Mouse (Mus musculus) olfactory bulb, adult 2 months (tissue): ENCODE measurements around the gene 4933428G20Rik. TPM values are rescaled to one million over a fixed set of nuclear protein-coding genes. Genes with fewer than 3 reads are reported as not detected.

ENCODE experiments used
- H3K27ac ChIP-seq: fragments of 200-500 bp; 2 replicates; pipeline ENCODE4 v1.5.1; 2012; ENCODE audit warnings: low read depth, low read length; ENCODE audit not compliant: insufficient read depth
- H3K4me1 ChIP-seq: fragments of 200-500 bp; 2 replicates; pipeline ENCODE4 v1.6.1; 2012; ENCODE audit warnings: low read length; ENCODE audit not compliant: control insufficient read depth, insufficient read depth
- H3K4me3 ChIP-seq: fragments of 200-500 bp; 2 replicates; pipeline ENCODE4 v1.5.1; 2012; ENCODE audit warnings: mild to moderate bottlenecking, low read depth, low read length, moderate library complexity; ENCODE audit not compliant: insufficient read depth
- CTCF ChIP-seq: fragments of 200-500 bp; IDR thresholded peaks from 2 replicates; pipeline ENCODE4 v1.5.1; 2012; ENCODE audit warnings: low read depth, mild to moderate bottlenecking, low read length, moderate library complexity; ENCODE audit not compliant: insufficient read depth
- POLR2A ChIP-seq: fragments of 200-500 bp; IDR thresholded peaks from 2 replicates; pipeline ENCODE4 v1.6.1; 2012; ENCODE audit warnings: mild to moderate bottlenecking, low read depth, low read length, moderate library complexity; ENCODE audit not compliant: insufficient read depth
- WGBS: fragments of 180-500 bp; shearing (Covaris S2); methylation state at CpG from one replicate; pipeline ENCODE4 v1.1.7; 2018; 5-methylcytosine and 5-hydroxymethylcytosine counted together
- polyA plus RNA-seq: library from polyadenylated mRNA; stranded (reverse); fragments of >200 nt; gene quantifications from 2 replicates; pipeline ENCODE4 v1.2.4, GENCODE M21; 2012; ENCODE audit warnings: low replicate concordance; ENCODE audit not compliant: missing spikeins, insufficient read depth, insufficient read length

The 4933428G20Rik gene
- polyA plus RNA-seq, 1 experiment = not detected

DNA sequence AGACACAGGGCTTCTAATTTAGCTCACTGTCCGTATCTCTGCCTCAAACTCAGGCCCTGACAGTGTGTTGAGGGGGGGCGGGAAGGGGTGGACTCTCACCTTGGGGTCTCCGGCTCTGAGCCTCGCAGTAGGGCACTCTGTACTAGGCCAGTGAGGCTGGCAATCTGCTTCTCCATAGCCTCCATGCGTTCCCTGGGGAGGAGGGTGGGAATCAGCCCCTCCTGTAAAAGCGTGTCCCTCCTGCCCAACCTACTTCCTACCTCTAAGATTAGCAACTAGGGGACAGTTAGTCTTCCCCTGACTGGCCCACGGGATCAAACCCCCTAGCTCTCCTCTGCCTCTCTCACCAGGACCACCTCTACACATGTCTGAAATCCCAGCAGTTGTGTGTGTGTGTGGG, 33.5 kb upstream of the 4933428G20Rik start:
- Histone ChIP-seq H3K27ac (no peak overlapping the region), H3K4me1 (peaks cover 46% of the 10 kb centered on the region), H3K4me3 (no peak overlapping the region)
- WGBS = 78% methylated on average over 7 of the region's 7 CpGs
- TF ChIP-seq CTCF (no peak), POLR2A (no peak)

DNA sequence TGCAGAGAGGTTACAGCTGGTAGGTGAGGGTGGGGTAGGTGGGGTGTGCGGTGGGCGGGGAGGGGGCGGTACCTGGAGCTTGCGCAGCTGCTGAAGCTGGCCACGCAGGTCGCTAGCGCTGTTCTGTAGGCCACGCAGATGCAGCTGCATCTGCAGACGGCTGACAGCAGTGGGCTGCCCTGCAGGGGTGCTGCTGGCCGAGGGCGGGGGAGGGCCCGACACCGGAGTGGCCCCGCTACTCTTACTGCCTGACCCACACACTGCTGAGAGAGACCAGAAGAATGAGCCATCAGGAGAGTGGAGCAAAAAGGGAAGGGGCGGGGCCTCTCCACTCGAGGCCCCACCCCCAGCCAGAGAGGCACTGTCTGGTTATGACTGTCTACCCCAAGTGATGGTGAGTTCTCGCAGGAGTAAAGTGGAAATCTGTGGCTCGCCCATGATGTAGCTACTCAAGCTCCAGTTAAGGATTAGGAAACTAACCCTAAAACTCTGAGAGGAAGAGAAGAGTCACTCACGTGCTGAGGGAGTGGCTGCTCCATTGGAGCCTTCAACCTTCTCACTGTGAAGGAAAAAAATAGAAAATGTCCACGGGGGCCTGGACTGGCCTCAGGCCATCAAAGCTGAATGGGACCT, 32.9 kb upstream of the 4933428G20Rik start:
- TF ChIP-seq CTCF (no peak), POLR2A (no peak)
- peaks cover 46% of the 10 kb centered on the region for H3K4me1 ChIP-seq
- 32% methylated on average over 20 of the region's 20 CpGs for WGBS
- no peak overlapping the region for H3K4me3 ChIP-seq
- no peak overlapping the region for H3K27ac ChIP-seq

DNA sequence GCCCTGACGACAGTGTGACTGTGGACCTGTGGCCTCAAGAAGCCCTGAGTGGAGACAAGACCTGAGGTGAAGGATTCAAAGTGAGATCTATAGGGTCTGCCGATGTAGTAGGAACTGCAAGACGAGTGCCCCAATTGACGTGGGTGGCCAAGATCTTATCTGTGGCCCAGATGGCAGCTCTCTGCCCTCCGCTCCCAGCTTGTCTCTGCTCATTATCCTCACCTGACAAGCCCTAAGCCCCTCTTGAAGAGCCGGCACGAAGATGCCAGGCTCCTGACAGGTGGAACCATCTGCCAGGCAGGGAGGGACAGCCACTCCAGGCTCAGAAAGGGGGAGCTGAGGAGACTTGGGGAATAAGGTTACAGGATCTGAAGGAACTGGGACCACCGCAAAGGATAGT, 32.2 kb upstream of the 4933428G20Rik start:
- TF ChIP-seq CTCF = no peak
- no peak for TF ChIP-seq POLR2A
- no peak overlapping the region for H3K4me3 ChIP-seq
- no peak overlapping the region for H3K27ac ChIP-seq
- WGBS = 61% methylated on average over 8 of the region's 8 CpGs
- H3K4me1 ChIP-seq = peaks cover 41% of the 10 kb centered on the region

DNA sequence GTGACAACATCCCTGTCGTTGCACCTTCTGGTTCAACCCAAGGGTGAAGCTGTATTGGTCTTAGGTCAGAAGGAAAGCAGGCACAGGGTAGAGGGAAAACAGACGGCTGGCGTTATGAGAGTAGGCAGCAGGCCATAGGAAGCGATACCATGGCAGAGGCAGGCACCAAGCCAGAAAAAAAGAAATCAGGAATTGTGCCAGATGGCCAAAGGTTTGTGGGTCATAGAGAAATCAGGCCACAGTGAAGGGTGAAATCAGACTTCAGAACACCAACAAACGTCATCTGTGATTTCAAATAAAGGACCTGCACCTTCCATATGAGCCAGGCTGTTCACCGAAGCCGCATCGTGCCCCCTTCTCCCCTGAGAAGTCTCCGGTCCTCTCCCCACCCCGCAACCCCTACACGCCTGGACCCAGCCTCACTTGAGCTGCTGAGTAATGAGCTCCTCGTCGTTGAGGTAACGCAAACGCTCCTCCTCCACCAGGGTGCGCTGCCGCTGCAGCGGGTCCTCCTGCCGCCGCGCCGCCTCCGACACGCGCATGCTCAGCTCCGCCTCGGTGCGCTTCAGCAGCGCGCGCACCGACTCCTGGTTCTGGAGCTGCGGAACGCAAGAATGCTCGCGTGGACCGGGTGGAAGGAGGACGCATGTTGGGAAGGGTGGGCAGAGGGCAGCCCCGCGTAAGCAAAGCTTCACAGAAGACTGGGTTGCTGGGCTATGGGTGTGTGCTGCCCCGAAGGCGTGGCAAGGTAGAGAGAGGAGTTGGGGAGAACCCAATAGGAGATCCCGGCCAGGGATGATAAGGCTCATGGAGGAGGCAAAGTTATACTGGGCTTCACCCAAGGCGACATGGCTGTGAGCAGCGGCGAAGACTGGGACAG, 31.5 kb upstream of the 4933428G20Rik start:
- peak; percentile 90 for TF ChIP-seq CTCF
- peak; percentile 44; the same call in 1 of the 2 replicates for TF ChIP-seq POLR2A
- H3K27ac ChIP-seq = no peak overlapping the region
- 7% methylated on average over 46 of the region's 46 CpGs for WGBS

DNA sequence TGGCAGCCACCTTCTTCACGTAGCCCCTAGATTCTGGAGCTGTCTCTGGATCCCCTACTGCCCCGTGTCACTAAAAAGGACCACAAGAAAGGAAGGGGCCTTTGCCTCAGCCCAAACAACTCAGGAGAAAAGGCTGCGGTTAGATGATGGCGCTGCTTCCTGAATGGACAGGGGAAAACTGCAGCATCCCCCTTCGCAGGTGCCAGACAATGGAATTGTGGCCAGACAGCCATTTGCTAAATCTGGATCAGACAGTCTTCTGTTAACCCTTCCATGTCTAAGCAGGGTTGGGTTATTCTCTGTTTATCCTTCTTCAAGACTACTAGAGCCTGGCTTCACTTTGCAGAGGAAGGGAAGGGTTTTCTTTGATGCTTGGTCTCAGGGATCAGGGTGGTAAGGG, 30.8 kb upstream of the 4933428G20Rik start:
- peaks cover 27% of the 10 kb centered on the region for H3K4me1 ChIP-seq
- TF ChIP-seq CTCF (no peak), POLR2A (no peak)
- H3K4me3 ChIP-seq = no peak overlapping the region
- 67% methylated on average over 5 of the region's 5 CpGs for WGBS
- H3K27ac ChIP-seq = no peak overlapping the region

More for the DNA sequence above, 31.5 kb upstream of the 4933428G20Rik start:
- Histone ChIP-seq H3K4me3 (peak overlapping the region; percentile 25), H3K4me1 (peaks cover 34% of the 10 kb centered on the region)

DNA sequence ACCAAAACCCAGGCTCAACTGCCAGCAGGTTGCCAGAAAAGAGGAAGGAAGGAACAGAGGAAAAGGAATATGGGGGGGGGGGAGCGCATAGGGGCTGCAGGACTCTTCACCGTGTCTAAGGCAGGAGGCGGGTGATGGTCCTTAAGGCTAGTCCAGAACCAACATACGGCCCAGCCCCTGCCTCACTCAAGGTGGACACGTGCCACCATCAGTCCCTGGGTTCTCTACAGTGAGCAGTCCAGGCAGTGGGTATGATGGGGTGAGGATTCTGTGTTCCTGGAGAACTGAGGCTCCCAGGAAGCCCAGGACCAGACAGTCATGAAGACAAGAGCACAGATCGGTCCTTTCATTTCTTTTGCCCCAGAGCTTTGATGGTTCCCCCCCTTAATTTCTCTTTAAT, 29.9 kb upstream of the 4933428G20Rik start:
- Histone ChIP-seq H3K4me3 (no peak overlapping the region), H3K4me1 (peaks cover 27% of the 10 kb centered on the region), H3K27ac (no peak overlapping the region)
- WGBS = 90% methylated on average over 6 of the region's 6 CpGs
- TF ChIP-seq POLR2A (no peak), CTCF (no peak)

DNA sequence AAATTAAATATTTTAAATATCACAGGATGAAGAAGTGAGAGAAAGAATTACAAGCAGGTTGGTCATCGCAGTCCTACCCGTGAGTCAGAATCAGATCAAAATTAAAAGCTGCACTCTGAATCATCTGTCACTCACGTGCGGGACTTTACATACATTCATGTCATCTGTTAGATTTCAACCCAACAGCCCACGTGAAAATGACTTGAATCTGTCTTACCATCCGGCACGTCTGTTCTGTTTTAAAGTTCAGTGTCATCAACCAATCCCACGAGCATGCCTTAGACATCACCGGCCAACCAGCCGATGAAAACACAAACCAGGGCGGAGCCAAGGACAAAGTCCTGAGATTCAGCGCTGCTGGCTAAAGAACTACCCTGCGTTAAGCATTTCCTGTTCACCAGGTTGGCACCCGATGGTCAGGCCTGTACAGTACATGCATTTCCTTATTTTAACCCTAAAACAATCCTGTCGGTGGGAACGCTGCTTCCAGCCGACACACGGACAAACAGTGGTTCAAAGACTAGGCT, 28.2 kb upstream of the 4933428G20Rik start:
- no peak overlapping the region for H3K4me3 ChIP-seq
- H3K4me1 ChIP-seq = peaks cover 34% of the 10 kb centered on the region
- TF ChIP-seq CTCF (no peak), POLR2A (no peak)
- no peak overlapping the region for H3K27ac ChIP-seq
- WGBS = 85% methylated on average over 18 of the region's 18 CpGs

DNA sequence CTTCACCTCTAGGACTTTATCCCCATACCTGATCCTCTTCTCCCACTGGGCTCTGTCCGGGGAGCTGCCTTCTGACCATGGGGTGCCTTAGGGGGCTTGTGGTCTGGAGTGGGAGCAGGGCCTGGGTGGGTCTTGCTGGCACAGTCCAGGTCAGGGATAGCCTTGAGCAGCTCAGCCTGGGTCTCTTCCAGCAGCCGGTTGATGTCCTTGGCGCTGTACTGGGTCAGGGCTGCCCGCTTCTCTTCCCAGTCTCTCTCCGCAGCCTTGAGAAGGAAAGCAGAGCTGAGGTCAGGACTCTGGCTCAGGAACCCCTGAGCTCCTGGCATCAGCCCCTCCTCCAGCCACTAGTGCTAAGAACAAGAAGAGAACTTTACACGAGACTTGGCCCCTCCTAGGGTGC, 25.2 kb upstream of the 4933428G20Rik start:
- Histone ChIP-seq H3K27ac (no peak overlapping the region), H3K4me3 (no peak overlapping the region)

DNA sequence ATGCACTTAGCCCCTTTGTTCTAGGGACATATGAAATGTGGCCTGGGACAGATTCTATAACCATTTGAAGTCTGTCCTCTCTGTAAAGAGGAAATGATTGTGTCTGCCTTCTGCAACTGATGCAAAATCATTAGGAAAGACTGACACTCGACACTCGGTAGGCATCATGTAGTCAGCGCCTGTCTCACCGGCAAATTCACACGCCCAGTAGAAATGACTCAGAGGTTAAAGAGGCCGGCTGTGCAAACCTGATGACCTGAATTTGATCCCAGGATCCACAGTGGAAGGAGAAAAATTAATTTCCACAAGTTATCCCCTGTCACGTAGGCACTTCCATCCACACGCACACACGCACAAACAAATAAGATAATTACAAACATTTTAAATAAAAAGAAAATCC, 24.2 kb upstream of the 4933428G20Rik start:
- WGBS = 55% methylated on average over 9 of the region's 9 CpGs
- peak overlapping the region; percentile 48; the same call in 1 of the 2 replicates for H3K27ac ChIP-seq
- TF ChIP-seq CTCF (no peak), POLR2A (no peak)
- H3K4me3 ChIP-seq = no peak overlapping the region
- peaks cover 18% of the 10 kb centered on the region for H3K4me1 ChIP-seq

More for the DNA sequence above, 25.2 kb upstream of the 4933428G20Rik start:
- TF ChIP-seq POLR2A (no peak), CTCF (no peak)
- 80% methylated on average over 6 of the region's 6 CpGs for WGBS
- H3K4me1 ChIP-seq = peaks cover 18% of the 10 kb centered on the region
